Mouse (Mus musculus) lung, adult 2 months (tissue): ENCODE data around the gene Myh10.

Experiments
- CTCF ChIP-seq: fragments of 200-500 bp; IDR thresholded peaks from 2 replicates; pipeline ENCODE4 v1.5.1; 2011; ENCODE audit warnings: mild to moderate bottlenecking, low read length, control low read depth; ENCODE audit not compliant: insufficient read depth
- POLR2A ChIP-seq: fragments of 200-500 bp; IDR thresholded peaks from 2 replicates; pipeline ENCODE4 v1.6.1; 2011; ENCODE audit warnings: low read depth, mild to moderate bottlenecking, control low read depth, low read length, borderline replicate concordance; ENCODE audit errors: extremely low read depth

GRCm38 (mm10) chr11:68818416-68818815, 127.1 kb downstream of the Myh10 start:
- TF ChIP-seq CTCF (no peak), POLR2A (no peak)
